Mouse (Mus musculus) spleen, adult 2 months (tissue): ENCODE measurements around the gene Krtap8-1.

Source experiments
- CTCF ChIP-seq: fragments of 200-500 bp; IDR thresholded peaks from 2 replicates; pipeline ENCODE4 v1.5.1; 2011; ENCODE audit warnings: mild to moderate bottlenecking, inconsistent platforms; ENCODE audit not compliant: insufficient read depth, insufficient read length, insufficient replicate concordance; ENCODE audit errors: extremely low read depth
- POLR2A ChIP-seq: fragments of 200-500 bp; IDR thresholded peaks from 2 replicates; pipeline ENCODE4 v1.6.1; 2011; ENCODE audit warnings: low read depth, low read length, inconsistent platforms

GRCm38 (mm10) chr16:89528380-89528779 lies 40.6 kb upstream of the Krtap8-1 start:
- TF ChIP-seq POLR2A (no peak), CTCF (no peak)
